Mouse (Mus musculus): ENCODE data around the gene Actl6b. TPM values are rescaled to one million over a fixed set of nuclear protein-coding genes. Genes with fewer than 3 reads are reported as not detected.

The Actl6b gene
- total RNA-seq (2023) = not detected

DNA sequence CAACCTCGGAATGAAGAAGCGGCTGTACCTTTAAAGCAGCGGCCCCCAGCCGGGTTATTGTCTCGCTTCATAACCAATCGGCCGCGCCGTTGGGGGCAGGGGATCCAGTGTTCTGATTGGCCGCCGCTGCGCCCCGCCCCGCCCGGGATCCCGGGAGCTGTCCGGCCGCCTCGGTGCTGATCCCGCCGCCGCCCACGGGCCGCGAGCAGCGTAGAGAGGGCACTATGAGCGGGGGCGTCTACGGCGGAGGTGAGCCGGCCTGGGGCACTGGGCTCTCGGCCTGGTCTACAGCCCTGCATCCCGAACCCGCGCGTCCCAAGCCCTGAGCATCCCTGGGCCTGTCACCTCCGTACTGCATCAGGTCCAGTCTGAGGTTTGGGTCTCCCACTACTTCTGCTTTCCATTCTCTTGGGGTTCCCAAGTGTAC, at the start of gene Actl6b:
Gene Actl6b, plus strand, starts transcription at position 107 of the 427 bp plus-strand sequence.

DNA sequence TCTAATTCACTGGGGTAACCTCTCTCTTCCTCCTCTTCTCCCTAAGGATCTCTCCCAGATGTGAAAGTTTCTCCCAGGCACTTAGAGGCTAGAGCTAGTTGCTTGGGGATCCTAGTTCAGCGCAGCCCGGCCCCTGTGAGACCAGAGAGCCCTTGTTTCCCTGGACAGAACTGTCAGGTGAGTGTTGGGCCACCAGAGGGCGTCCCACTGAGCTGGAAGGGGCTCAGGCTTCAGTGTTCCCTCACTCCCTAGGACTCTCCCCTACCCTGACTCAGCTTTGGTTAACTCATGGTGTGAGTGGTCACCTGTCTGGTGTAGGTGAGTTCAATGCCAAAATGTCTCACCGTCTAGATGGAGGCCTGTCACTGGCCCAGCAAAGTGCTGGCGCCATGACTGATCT, 34.9 kb upstream of the Actl6b start, which contains the start of gene Gigyf1:
Gene Gigyf1, plus strand, starts transcription at position 113 of the 400 bp plus-strand sequence.

DNA sequence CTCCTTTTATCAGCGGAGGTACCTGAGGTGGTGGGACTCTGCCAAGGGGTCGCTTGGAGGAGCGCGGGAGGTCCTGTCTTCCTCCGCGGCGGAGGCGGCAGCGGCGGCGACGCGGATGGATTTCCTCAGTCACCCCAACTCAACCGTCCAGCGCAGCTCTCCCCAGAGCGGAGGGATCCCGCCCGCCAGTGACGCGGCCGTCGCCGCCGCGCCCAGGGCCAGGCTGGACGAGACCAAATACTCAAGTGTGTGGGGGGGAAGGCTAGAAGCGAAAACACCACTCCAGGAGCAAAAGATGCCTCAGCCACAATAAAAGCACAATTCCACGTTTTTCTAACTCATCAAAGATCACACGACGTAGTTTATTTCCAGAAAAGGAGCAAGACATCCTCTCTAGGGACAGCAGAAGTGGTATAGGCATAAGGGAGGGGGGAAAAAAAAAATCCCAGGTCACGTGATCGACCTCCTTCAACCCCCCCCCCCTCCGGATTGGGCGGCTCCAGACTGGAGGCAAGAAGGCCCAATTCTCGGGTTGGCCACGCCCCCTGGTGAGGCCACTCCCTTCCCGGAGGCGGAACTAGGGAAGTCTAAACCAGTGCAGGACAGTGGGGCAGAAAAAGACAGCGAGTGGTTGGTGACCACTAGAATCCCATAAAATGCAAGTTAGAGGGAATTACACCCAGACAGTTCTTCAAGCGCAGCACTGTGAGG, 20.0 kb upstream of the Actl6b start, which contains the start of the genes Epo and Gnb2:
Gene Epo, minus strand, starts transcription at position 126 of the 711 bp plus-strand sequence.
Gene Gnb2, minus strand, starts transcription at position 394 of the 711 bp plus-strand sequence.

DNA sequence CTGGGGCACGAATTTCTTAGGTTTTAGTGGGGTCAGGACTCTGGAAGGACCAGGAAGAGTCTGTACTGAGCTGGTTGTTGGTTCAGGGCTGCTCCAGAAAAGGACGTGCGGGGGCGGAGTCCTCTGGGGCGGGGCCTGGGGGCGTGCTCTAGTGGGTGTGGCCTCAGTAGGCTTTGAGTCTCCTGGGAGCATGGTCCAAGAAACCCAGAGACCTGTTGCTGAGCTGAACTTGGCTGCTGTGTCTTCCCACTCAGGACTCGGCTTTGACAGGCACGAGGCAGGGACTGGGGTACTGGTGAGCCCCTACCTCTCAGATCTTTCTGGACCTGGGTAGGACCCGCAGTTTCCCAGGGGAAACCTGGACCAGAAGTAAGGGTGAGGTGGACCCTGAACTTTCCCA, 16.3 kb downstream of the Actl6b start, which contains the start of gene Tfr2:
Gene Tfr2, plus strand, starts transcription at position 176 of the 400 bp plus-strand sequence.

DNA sequence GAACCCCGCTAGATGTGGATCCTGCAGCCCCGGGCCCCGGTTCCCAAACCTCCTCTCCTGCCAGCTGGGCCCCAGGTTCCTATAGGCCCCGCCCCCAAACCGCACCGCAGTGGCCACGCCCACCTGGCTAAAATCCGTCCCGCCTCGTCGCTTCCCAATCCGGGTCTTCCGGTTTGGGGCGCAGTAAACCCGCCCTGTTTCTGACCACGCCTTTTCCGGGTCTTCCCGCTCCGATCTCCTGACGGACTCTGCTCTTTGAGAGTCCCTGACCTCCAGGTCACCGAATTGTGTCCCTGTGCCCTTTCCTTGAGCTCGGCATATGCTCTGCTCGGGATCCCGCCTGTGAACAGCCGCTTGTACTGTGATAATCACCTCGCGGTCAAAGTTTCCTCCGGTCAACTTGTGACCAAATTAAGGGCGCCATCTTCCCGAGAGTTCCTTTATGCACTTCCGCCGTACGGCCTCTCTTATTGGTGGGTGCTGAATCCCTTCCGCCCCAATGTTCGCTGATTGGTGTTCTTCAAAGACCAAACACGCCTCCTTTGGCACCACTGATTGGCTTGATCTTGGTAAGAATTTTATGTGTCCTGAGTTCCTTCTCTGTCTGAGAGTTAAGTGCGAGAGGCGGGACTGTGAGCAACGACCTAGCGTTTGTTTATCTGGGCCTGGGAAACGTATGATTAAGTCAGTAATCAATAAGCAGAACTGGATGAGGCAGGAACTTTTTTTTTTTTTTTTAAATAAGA, 47.5 kb downstream of the Actl6b start, which contains the start of gene Mospd3:
Gene Mospd3, minus strand, starts transcription at position 440 of the 746 bp plus-strand sequence.

DNA sequence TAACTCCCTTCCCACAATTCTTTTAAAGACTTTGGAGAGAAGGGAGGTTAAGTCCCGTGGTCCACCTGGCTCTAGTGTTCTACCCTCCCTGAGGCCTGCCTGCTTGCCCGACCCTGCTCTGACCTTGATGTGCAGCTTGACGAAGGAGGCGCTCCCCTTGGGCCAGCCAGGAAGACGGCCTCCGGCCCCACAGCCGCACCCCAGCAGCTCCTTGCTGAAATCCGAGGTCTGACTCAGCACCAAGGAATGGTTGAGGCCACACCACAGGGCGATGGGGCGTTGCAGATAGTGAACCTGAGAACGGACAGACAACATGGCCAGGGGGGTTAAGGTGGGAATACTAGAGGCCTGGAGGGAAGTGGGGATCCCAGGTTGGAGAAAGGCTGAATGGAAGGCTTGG, 60.2 kb downstream of the Actl6b start, which contains the start of gene Pcolce:
Gene Pcolce, minus strand, starts transcription at position 235 of the 400 bp plus-strand sequence.

Other genes with a start within 250 kb of the Actl6b start
- gene Srrt, start 245.8 kb upstream of the Actl6b start, total RNA-seq (2023) = 100 to 1,000 TPM; 177 to 211 TPM
- 10 to 100 TPM; 16.0 to 19.2 TPM for gene Trip6, start 239.1 kb upstream of the Actl6b start, total RNA-seq (2023)
- gene Slc12a9, start 219.9 kb upstream of the Actl6b start, total RNA-seq (2023) = 10 to 100 TPM; 74.1 to 74.2 TPM
- gene Ephb4, start 203.4 kb upstream of the Actl6b start, total RNA-seq (2023) = under 1 TPM in 1 of 2 experiments, not detected in 1; 0.30 TPM
- gene Zan, start 76.5 kb upstream of the Actl6b start, total RNA-seq (2023) = under 1 TPM in 1 of 2 experiments, not detected in 1; 0.03 TPM
- gene Pop7, start 51.0 kb upstream of the Actl6b start, total RNA-seq (2023) = 10 to 100 TPM; 20.8 to 21.6 TPM
- gene Gigyf1, start 35.0 kb upstream of the Actl6b start, total RNA-seq (2023) = 10 to 100 TPM; 55.2 to 70.1 TPM
- not detected for gene Epo, start 20.3 kb upstream of the Actl6b start, total RNA-seq (2023)
- gene Gnb2, start 20.0 kb upstream of the Actl6b start, total RNA-seq (2023) = 1,000 to 10,000 TPM; 1,007 to 1,026 TPM
- not detected for gene Tfr2, start 16.3 kb downstream of the Actl6b start, total RNA-seq (2023)
- gene Mospd3, start 47.5 kb downstream of the Actl6b start, total RNA-seq (2023) = 10 to 100 TPM; 44.1 to 47.4 TPM
- gene Pcolce, start 60.3 kb downstream of the Actl6b start, total RNA-seq (2023) = 1 to 10 TPM in 1 of 2 experiments, under 1 TPM in 1; 0.70 to 1.3 TPM
- gene Fbxo24, start 75.5 kb downstream of the Actl6b start, total RNA-seq (2023) = not detected
- gene Lrch4, start 75.6 kb downstream of the Actl6b start, total RNA-seq (2023) = 100 to 1,000 TPM; 230 to 264 TPM
- gene Gm20605, start 75.7 kb downstream of the Actl6b start, total RNA-seq (2023) = 10 to 100 TPM; 46.8 to 54.6 TPM
- 10 to 100 TPM; 82.6 to 84.7 TPM for gene Sap25, start 87.8 kb downstream of the Actl6b start, total RNA-seq (2023)
- not detected for gene Irs3, start 92.2 kb downstream of the Actl6b start, total RNA-seq (2023)
- 10 to 100 TPM; 19.8 to 21.9 TPM for gene Agfg2, start 131.2 kb downstream of the Actl6b start, total RNA-seq (2023)
- 1 to 10 TPM in 1 of 2 experiments, under 1 TPM in 1; 0.94 to 1.2 TPM for gene Nyap1, start 188.1 kb downstream of the Actl6b start, total RNA-seq (2023)
- 100 to 1,000 TPM; 192 to 213 TPM for gene Tsc22d4, start 192.2 kb downstream of the Actl6b start, total RNA-seq (2023)
- 10 to 100 TPM; 19.3 to 22.4 TPM for gene Ppp1r35, start 225.3 kb downstream of the Actl6b start, total RNA-seq (2023)
- gene Mepce, start 234.1 kb downstream of the Actl6b start, total RNA-seq (2023) = 10 to 100 TPM; 45.3 to 50.6 TPM
- gene Zcwpw1, start 234.3 kb downstream of the Actl6b start, total RNA-seq (2023) = 1 to 10 TPM; 3.7 to 5.0 TPM